26 mouse cellular contexts compared by ENCODE assay signal in the genomic region with DNA sequence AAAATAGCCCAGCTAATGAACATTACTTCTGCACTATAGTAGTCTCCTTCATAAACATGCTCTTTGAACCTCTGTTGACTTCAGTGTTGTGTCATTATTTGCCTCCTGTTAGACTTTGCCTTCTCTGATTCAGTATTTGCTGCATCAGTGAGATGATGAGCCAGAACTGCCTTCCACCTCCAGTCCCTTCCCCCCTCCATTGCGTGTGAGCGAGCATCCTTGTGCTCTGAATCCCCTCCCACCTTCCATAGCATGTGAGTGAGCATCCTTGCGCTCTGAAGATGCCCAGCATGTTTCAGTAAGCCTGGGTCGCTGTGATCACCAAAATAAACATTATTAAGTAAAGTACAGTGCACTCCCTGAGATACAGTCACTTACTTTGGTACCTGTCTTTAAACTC. TPM values are rescaled to one million over a fixed set of nuclear protein-coding genes. Genes with fewer than 3 reads are reported as not detected.
DNase-seq lines count a peak whose midpoint lies in the region; ATAC-seq and TF ChIP-seq lines count a peak whose summit lies in the region.
"Had no signal": no experiment of that assay in that cellular context is flagged by ENCODE, and none has a peak within 500 bp of the region (broad histone marks: within the 10 kb centered on the region; RNA-seq: fewer than 3 reads in every experiment).

No protein-coding gene starts in this region.

- 95% methylated on average over 4 of the region's 4 CpGs for WGBS in midbrain, embryonic 11.5 days
- WGBS in midbrain, postnatal 0 days: 89% methylated on average over 4 of the region's 4 CpGs
- WGBS in liver, embryonic 13.5 days (ENCODE audit: insufficient replicate concordance): 66% methylated on average over 4 of the region's 4 CpGs

- H3K27me3 ChIP-seq in midbrain, embryonic 11.5 days (ENCODE audit: control insufficient read depth, insufficient read depth, low read length): no peaks in the 10 kb centered on the region
- H3K27me3 ChIP-seq in midbrain, postnatal 0 days (ENCODE audit: insufficient read depth, low read length): no peaks in the 10 kb centered on the region
- no peaks in the 10 kb centered on the region for H3K27me3 ChIP-seq in liver, embryonic 13.5 days
- H3K27me3 ChIP-seq: CH12.LX; embryonic facial prominence, embryonic 15.5 days; forebrain, embryonic 15.5 days; heart, embryonic 13.5 days; hindbrain, embryonic 12.5 days; limb, embryonic 12.5 days; midbrain, embryonic 13.5 days; neural tube, embryonic 13.5 days; Patski had no signal

- H3K9ac ChIP-seq in midbrain, embryonic 11.5 days (ENCODE audit: low read length): no peak overlapping the region
- H3K9ac ChIP-seq in midbrain, postnatal 0 days (replicated peaks; ENCODE audit: low read length, poor library complexity, severe bottlenecking): no peak overlapping the region
- no peak overlapping the region for H3K9ac ChIP-seq in liver, embryonic 13.5 days
- H3K9ac ChIP-seq: embryonic facial prominence, embryonic 15.5 days; forebrain, embryonic 15.5 days; heart, embryonic 13.5 days; hindbrain, embryonic 12.5 days; limb, embryonic 12.5 days; lung, embryonic 14.5 days; midbrain, embryonic 13.5 days; neural tube, embryonic 13.5 days had no signal

- no peak overlapping the region for H3K4me3 ChIP-seq in midbrain, embryonic 11.5 days (ENCODE audit: low read depth, low read length)
- no peak overlapping the region for H3K4me3 ChIP-seq in midbrain, postnatal 0 days (ENCODE audit: low read depth, low read length)
- no peak overlapping the region for H3K4me3 ChIP-seq in liver, embryonic 13.5 days (replicated peaks)
- H3K4me3 ChIP-seq: embryonic facial prominence, embryonic 15.5 days; forebrain, embryonic 15.5 days; heart, embryonic 13.5 days; hindbrain, embryonic 12.5 days; limb, embryonic 12.5 days; midbrain, embryonic 13.5 days; neural tube, embryonic 13.5 days had no signal

- ATAC-seq in frontal cortex, adult (ENCODE audit: low TSS enrichment): peak; percentile 71
- no peak for ATAC-seq in midbrain, embryonic 11.5 days (ENCODE audit: low FRiP score)
- no peak for ATAC-seq in midbrain, postnatal 0 days (ENCODE audit: low FRiP score)
- 0 out of 2 replicates have a peak, but pooled peaks have one; percentile 50 for ATAC-seq in liver, embryonic 13.5 days (ENCODE audit: low read depth)
- ATAC-seq: forebrain, embryonic 15.5 days; midbrain, embryonic 13.5 days; Patski had no signal

- H3K9me3 ChIP-seq in midbrain, embryonic 11.5 days (ENCODE audit: control insufficient read depth, low read length): no peaks in the 10 kb centered on the region
- no peaks in the 10 kb centered on the region for H3K9me3 ChIP-seq in midbrain, postnatal 0 days (ENCODE audit: low read length)
- no peaks in the 10 kb centered on the region for H3K9me3 ChIP-seq in liver, embryonic 13.5 days (replicated peaks)
- H3K9me3 ChIP-seq: embryonic facial prominence, embryonic 15.5 days; forebrain, embryonic 15.5 days; G1E; heart, embryonic 13.5 days; hindbrain, embryonic 12.5 days; limb, embryonic 12.5 days; midbrain, embryonic 13.5 days; neural tube, embryonic 13.5 days had no signal

- no peak overlapping the region for H3K4me2 ChIP-seq in midbrain, embryonic 11.5 days
- H3K4me2 ChIP-seq in midbrain, postnatal 0 days (ENCODE audit: low read depth, low read length, poor library complexity, severe bottlenecking): no peak overlapping the region
- H3K4me2 ChIP-seq in liver, embryonic 13.5 days: no peak overlapping the region
- H3K4me2 ChIP-seq: embryonic facial prominence, embryonic 15.5 days; forebrain, embryonic 15.5 days; heart, embryonic 13.5 days; hindbrain, embryonic 12.5 days; limb, embryonic 12.5 days; lung, embryonic 14.5 days; midbrain, embryonic 13.5 days; neural tube, embryonic 13.5 days had no signal

- no peak overlapping the region for H3K27ac ChIP-seq in midbrain, embryonic 11.5 days (ENCODE audit: low read depth, low read length)
- H3K27ac ChIP-seq in midbrain, postnatal 0 days (ENCODE audit: low read depth, low read length): no peak overlapping the region
- no peak overlapping the region for H3K27ac ChIP-seq in liver, embryonic 13.5 days
- H3K27ac ChIP-seq: embryonic facial prominence, embryonic 15.5 days; forebrain, embryonic 15.5 days; heart, embryonic 13.5 days; hindbrain, embryonic 12.5 days; limb, embryonic 12.5 days; midbrain, embryonic 13.5 days; neural tube, embryonic 13.5 days had no signal

- H3K4me1 ChIP-seq in midbrain, embryonic 11.5 days (ENCODE audit: control insufficient read depth, insufficient read depth, low read length): peaks cover 4% of the 10 kb centered on the region; the same call in 1 of the 2 replicates
- peaks cover 6% of the 10 kb centered on the region; the same call in 1 of the 2 replicates for H3K4me1 ChIP-seq in midbrain, postnatal 0 days (ENCODE audit: insufficient read depth, low read length)
- H3K4me1 ChIP-seq in liver, embryonic 13.5 days (replicated peaks): peaks cover 9% of the 10 kb centered on the region
- H3K4me1 ChIP-seq: forebrain, embryonic 15.5 days; neural tube, embryonic 13.5 days had no signal

- DNase-seq in frontal cortex, postnatal 36 days (ENCODE audit: low spot score in 2 of 2): no peak
- DNase-seq in midbrain, embryonic 11.5 days (ENCODE audit: low spot score, missing footprints): peak; percentile 35
- no peak for DNase-seq in midbrain, postnatal 0 days (ENCODE audit: low spot score)
- no peak for DNase-seq in liver, embryonic 13.5 days
- peak; percentile 73 for DNase-seq in yolk sac, embryonic 10.5 days (ENCODE audit: low spot score)
- DNase-seq in neural tube, embryonic 10.5 days (ENCODE audit: extremely low spot score, low spot score): no peak
- DNase-seq: B cell, adult 2 months; gastrocnemius, postnatal 14 days; heart, adult 18-20 months; heart, postnatal 14 days; kidney, adult 9 months; kidney, postnatal 14 days; lung, embryonic 14.5 days; retina, postnatal 1 day; thymus, postnatal 25 days had no signal

- H3K36me3 ChIP-seq in midbrain, embryonic 11.5 days (ENCODE audit: control insufficient read depth, insufficient read depth, low read length): no peaks in the 10 kb centered on the region
- H3K36me3 ChIP-seq in midbrain, postnatal 0 days (ENCODE audit: insufficient read depth, low read length): no peaks in the 10 kb centered on the region
- H3K36me3 ChIP-seq in liver, embryonic 13.5 days: no peaks in the 10 kb centered on the region
- H3K36me3 ChIP-seq: embryonic facial prominence, embryonic 15.5 days; forebrain, embryonic 15.5 days; limb, embryonic 12.5 days; midbrain, embryonic 13.5 days; neural tube, embryonic 13.5 days had no signal

- no peak for TF ChIP-seq CTCF in midbrain, postnatal 0 days (IDR thresholded peaks at IDR 0.05)

RNA-seq across cellular contexts. Expression of gene Pkp4, which starts 51.8 kb away (rescaled TPM):
- 19.0 and 20.2 TPM in 2 replicates for polyA plus RNA-seq in midbrain, embryonic 11.5 days (2014; fragmentation: Nextera tagmentation; extraction: Ambion mirVana)
- total RNA-seq in midbrain, postnatal 0 days (2014; rRNA removed): 87.1 and 105 TPM in 2 replicates
- polyA plus RNA-seq in midbrain, postnatal 0 days (2015; fragmentation: Nextera tagmentation; extraction: Ambion mirVana): 19.3 and 21.6 TPM in 2 replicates
- 5.8 and 6.3 TPM in 2 replicates for polyA plus RNA-seq in liver, embryonic 13.5 days (2015; fragmentation: Nextera tagmentation; extraction: Ambion mirVana)
- total RNA-seq: CH12.LX had no signal

RNA-seq across cellular contexts. Expression of gene Ccdc148, which starts 51.9 kb away (rescaled TPM):
- 0.55 and 0.80 TPM in 2 replicates for polyA plus RNA-seq in midbrain, embryonic 11.5 days (2014; fragmentation: Nextera tagmentation; extraction: Ambion mirVana)
- 5.3 and 6.0 TPM in 2 replicates for total RNA-seq in midbrain, postnatal 0 days (2014; rRNA removed)
- 6.5 and 7.7 TPM in 2 replicates for polyA plus RNA-seq in midbrain, postnatal 0 days (2015; fragmentation: Nextera tagmentation; extraction: Ambion mirVana)
- 0.20 and 0.25 TPM in 2 replicates for polyA plus RNA-seq in liver, embryonic 13.5 days (2015; fragmentation: Nextera tagmentation; extraction: Ambion mirVana)
- total RNA-seq: CH12.LX had no signal
- polyA plus RNA-seq: G1E had no signal

Comparison
In these comparisons a context has a peak if more than half of its experiments do, and no peak if none do; other contexts are left out.
1. DNase-seq: peak in midbrain, embryonic 11.5 days (single experiment) and yolk sac, embryonic 10.5 days (single experiment); none in frontal cortex, postnatal 36 days (0 of 2), midbrain, postnatal 0 days (single experiment), liver, embryonic 13.5 days (single experiment) and neural tube, embryonic 10.5 days (single experiment).
2. ATAC-seq: peak in frontal cortex, adult (single experiment) and liver, embryonic 13.5 days (single experiment); none in midbrain, embryonic 11.5 days (single experiment) and midbrain, postnatal 0 days (single experiment).